Mouse (Mus musculus) intestine, postnatal 0 days (tissue): ENCODE data around the gene Trim71. TPM values are rescaled to one million over a fixed set of nuclear protein-coding genes. Genes with fewer than 3 reads are reported as not detected.

Source experiments
- ATAC-seq: fragments of 200-750 bp; cut with Nextera tagmentation; 2 replicates; pipeline ENCODE4 v1.8.0; 2017; ENCODE audit warnings: mild to moderate bottlenecking, moderate TSS enrichment, moderate library complexity
- H3K27ac ChIP-seq: fragments of 300-500 bp; sonication (generic); 2 replicates; pipeline ENCODE4 v1.5.1; 2014; ENCODE audit warnings: mild to moderate bottlenecking, low read depth, low read length, moderate library complexity
- H3K27me3 ChIP-seq: fragments of 300-500 bp; sonication (generic); replicated peaks from 2 replicates; pipeline ENCODE4 v1.6.1; 2014; ENCODE audit warnings: low read length, mixed read lengths; ENCODE audit not compliant: control insufficient read depth, insufficient read depth
- H3K36me3 ChIP-seq: fragments of 300-500 bp; sonication (generic); 2 replicates; pipeline ENCODE4 v1.6.1; 2014; ENCODE audit warnings: mild to moderate bottlenecking, moderate library complexity; ENCODE audit not compliant: control insufficient read depth, insufficient read depth
- H3K4me1 ChIP-seq: fragments of 300-500 bp; sonication (generic); replicated peaks from 2 replicates; pipeline ENCODE4 v1.6.1; 2014; ENCODE audit warnings: antibody characterized with exemption, low read length, mixed read lengths; ENCODE audit not compliant: control insufficient read depth, insufficient read depth
- H3K4me2 ChIP-seq: fragments of 300-500 bp; sonication (generic); replicated peaks from 2 replicates; pipeline ENCODE4 v1.6.1; 2014; ENCODE audit warnings: low read depth, mild to moderate bottlenecking, moderate library complexity
- H3K4me3 ChIP-seq: fragments of 300-500 bp; sonication (generic); 2 replicates; pipeline ENCODE4 v1.5.1; 2014; ENCODE audit warnings: low read depth, low read length
- H3K9ac ChIP-seq: fragments of 300-500 bp; sonication (generic); 2 replicates; pipeline ENCODE4 v1.6.1; 2014; ENCODE audit warnings: mild to moderate bottlenecking, low read depth, low read length
- H3K9me3 ChIP-seq: fragments of 300-500 bp; sonication (generic); 2 replicates; pipeline ENCODE4 v1.6.1; 2016; ENCODE audit warnings: mixed run types; ENCODE audit not compliant: control insufficient read depth
- CTCF ChIP-seq: sonication (generic); IDR thresholded peaks from 2 replicates; pipeline ENCODE4 v1.5.1; 2016; ENCODE audit warnings: low read depth, mild to moderate bottlenecking, control low read depth, antibody characterized with exemption, moderate library complexity
- WGBS: fragments of 180-500 bp; shearing (Covaris S2); extraction: QIAGEN DNeasy Blood & Tissue Kit; methylation state at CpG from one replicate; pipeline ENCODE4 v1.1.7; 2014; 5-methylcytosine and 5-hydroxymethylcytosine counted together
- polyA plus RNA-seq: library from polyadenylated mRNA; unstranded; fragments of >200 nt; fragmentation: Nextera tagmentation; extraction: Ambion mirVana; gene quantifications from 2 replicates; pipeline ENCODE4 v1.2.1, GENCODE M21; 2015

Gene Trim71
- 1.5 and 2.0 TPM in 2 replicates for polyA plus RNA-seq

DNA sequence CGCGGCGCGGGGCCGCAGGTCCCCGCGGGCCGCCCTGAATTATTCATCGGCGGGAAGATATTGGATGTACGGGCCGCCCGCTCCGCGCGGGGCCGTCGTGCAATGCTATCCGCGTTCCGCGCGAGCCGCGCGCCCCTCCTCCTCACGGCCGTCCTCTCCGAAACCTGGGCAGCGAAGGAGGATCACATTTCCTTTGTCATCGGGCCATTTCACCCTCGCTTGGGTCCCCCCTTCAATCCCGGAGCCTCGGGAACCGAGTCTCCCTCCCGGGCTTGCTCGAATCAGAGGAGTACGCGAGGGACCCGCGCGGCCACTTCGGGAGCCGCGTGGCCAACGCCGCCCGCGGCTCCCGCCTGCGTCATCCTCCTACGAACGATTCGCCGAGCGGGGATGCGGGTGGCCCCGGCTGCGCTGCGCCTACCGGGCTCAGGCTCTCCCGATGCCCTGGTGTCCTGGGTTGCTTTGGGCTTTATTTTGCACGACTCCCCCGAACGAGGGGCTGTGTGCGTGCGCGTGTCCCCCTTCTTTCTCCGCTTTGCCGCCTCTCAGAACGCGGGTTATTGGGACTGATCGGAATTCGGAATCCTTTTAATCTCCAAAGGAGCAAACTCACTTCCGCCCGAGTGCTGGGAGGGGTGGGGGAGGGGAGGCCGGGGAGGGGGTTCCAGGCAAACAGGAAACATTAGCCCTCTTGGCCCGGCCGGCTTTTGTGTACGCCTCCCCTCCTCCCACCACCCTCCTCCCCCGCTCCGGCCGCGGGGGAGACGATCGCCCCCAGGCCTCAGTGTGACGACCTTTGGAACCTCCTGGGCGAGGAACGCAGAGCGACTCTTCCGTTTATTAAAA is at the start of gene Trim71:
Gene Trim71, minus strand, starts transcription at position 609 of the 846 bp plus-strand sequence.
- Histone ChIP-seq H3K4me1 (no peaks in the 10 kb centered on the region), H3K27ac (peak within 1 kb of the TSS; percentile 91), H3K36me3 (no peaks in the 10 kb centered on the region), H3K27me3 (peaks cover 21% of the 10 kb centered on the region), H3K4me2 (peak within 1 kb of the TSS; percentile 92), H3K9me3 (no peaks in the 10 kb centered on the region), H3K4me3 (peak within 1 kb of the TSS; percentile 68), H3K9ac (peak within 1 kb of the TSS; percentile 68)
- ATAC-seq, result peak; percentile 44
- WGBS, result under 1% methylated on average over 89 of the region's 91 CpGs
- TF ChIP-seq CTCF, result no peak

DNA sequence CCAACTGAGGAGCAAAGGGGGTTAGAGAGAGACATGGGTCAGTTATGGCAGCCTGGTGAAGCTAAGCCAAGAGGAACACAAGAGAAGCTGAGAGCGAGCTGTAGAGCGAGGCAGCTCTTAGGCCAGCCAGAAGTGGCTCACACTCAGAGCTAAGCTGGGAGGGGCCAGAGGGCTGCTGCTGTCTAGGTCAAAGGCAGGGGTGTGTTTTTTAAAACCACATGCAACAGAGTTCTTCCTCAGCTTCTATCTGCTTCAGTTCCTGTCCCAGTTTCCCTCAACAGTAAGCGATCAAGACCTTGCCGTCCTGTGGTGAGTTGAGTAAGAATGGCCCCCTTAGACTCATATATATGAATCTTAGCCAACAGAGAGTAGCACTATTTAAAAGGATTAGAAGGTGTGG is 48.9 kb upstream of the Trim71 start:
- no peak overlapping the region for H3K9ac ChIP-seq
- no peak for ATAC-seq
- H3K27me3 ChIP-seq, result no peaks in the 10 kb centered on the region
- no peak overlapping the region for H3K4me2 ChIP-seq
- H3K36me3 ChIP-seq, result peaks cover 77% of the 10 kb centered on the region
- H3K4me1 ChIP-seq, result no peaks in the 10 kb centered on the region
- TF ChIP-seq CTCF, result no peak
- H3K9me3 ChIP-seq, result no peaks in the 10 kb centered on the region
- H3K4me3 ChIP-seq, result no peak overlapping the region
- 91% methylated on average over 4 of the region's 4 CpGs for WGBS
- no peak overlapping the region for H3K27ac ChIP-seq

DNA sequence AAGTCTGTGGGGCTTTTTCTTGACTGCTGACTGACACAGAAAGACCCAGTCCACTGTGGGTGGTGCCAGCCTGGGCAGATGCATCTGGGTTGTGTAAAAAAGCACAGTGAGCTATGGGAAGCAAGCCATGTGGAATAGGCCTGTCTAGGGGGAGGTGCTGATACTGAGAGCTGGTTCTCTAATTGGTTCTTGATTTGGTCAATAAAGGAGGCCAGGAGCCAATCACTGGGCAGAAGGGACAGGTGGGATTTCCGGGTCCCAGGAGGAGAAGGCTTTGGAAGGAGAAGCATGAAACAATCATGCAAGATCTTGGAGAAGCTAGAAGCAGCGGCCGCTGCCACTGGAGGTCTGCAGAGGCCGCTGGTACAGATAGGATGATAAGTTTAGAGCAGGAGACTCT is 48.4 kb upstream of the Trim71 start:
- Histone ChIP-seq H3K9ac (no peak overlapping the region), H3K4me1 (no peaks in the 10 kb centered on the region), H3K36me3 (peaks cover 79% of the 10 kb centered on the region), H3K27ac (no peak overlapping the region), H3K4me3 (no peak overlapping the region), H3K4me2 (no peak overlapping the region), H3K9me3 (no peaks in the 10 kb centered on the region), H3K27me3 (no peaks in the 10 kb centered on the region)
- ATAC-seq, result no peak
- no peak for TF ChIP-seq CTCF
- WGBS, result 81% methylated on average over 4 of the region's 4 CpGs

DNA sequence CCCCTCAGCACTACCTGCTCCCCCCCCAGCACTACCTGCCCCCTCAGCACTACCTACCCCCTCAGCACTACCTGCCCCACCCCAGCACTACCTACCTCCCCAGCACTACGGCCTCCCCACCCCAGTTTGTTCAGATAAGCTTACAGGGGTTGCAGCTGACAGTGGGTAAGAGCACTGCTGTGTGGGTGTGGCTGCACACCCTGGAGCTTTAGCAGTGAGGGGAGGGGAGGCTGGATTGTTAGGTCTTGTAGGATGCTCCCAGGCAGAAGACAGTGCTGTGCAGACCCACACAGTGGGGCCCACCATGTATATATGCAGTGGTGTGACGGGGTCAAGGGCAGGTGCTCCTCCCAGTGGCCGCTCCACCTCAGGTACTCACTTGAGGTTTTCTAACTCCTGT is 46.1 kb upstream of the Trim71 start:
- peaks cover 87% of the 10 kb centered on the region for H3K36me3 ChIP-seq
- no peaks in the 10 kb centered on the region for H3K4me1 ChIP-seq
- H3K27me3 ChIP-seq, result no peaks in the 10 kb centered on the region
- H3K27ac ChIP-seq, result no peak overlapping the region
- no peaks in the 10 kb centered on the region for H3K9me3 ChIP-seq
- H3K4me3 ChIP-seq, result no peak overlapping the region
- WGBS, result 83% methylated on average over 3 of the region's 3 CpGs
- H3K4me2 ChIP-seq, result no peak overlapping the region
- no peak for TF ChIP-seq CTCF
- ATAC-seq, result no peak
- H3K9ac ChIP-seq, result no peak overlapping the region

DNA sequence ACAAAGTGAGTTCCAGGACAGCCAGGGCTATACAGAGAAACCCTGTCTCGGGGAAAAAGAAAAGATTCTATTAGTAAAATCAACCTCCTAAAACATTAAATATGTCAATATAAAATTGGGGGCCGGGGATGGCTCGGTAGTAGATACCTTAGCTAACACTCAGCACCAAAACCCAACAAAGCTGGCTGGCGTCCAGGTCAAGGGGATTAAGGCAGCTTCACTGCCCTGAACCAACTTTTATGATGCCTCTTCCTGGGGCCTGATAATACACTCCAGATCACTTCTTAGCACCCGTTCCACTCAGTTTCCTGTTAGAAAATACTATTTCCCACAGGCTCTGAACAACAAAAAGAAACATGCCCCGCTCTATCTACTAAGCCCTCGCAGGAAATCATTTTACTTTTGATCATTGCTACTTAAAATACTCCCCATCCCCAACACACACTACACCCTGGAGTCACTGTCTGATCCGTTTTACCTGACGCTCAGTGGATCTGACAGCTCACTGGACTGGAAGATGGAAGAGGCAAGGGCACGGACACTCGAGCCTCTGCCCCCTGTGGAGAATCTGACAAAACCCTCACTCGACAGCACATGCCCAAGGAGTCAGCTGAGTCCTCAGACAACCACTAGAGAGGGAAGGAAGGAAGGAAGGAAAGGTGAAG is 39.8 kb upstream of the Trim71 start:
- WGBS, result 83% methylated on average over 12 of the region's 12 CpGs
- Histone ChIP-seq H3K4me3 (no peak overlapping the region), H3K9ac (no peak overlapping the region), H3K27ac (no peak overlapping the region), H3K9me3 (no peaks in the 10 kb centered on the region), H3K4me2 (no peak overlapping the region), H3K4me1 (no peaks in the 10 kb centered on the region), H3K36me3 (peaks cover 60% of the 10 kb centered on the region), H3K27me3 (no peaks in the 10 kb centered on the region)
- no peak for TF ChIP-seq CTCF
- ATAC-seq, result no peak

DNA sequence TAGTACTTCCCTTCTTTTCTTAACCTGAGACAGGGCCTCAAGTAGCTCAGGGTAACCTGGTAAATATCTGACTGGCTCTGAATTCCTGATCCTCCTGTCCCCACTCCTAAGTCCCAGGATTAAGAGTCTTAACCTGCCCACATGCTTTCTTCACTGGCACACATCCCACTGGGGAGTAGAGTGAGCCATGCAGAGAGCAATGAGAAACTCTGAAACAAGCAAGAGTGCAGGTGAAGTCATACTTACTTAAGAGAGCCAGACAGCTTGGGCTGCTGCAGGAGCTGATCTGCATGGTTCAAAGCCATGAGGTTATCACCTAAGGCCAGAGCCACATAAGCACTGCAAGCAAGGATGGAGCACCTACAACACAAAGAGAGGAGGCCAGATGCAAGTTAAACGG is 36.9 kb upstream of the Trim71 start:
- Histone ChIP-seq H3K27ac (no peak overlapping the region), H3K9ac (no peak overlapping the region), H3K36me3 (peaks cover 57% of the 10 kb centered on the region), H3K4me3 (no peak overlapping the region), H3K27me3 (no peaks in the 10 kb centered on the region), H3K4me1 (no peaks in the 10 kb centered on the region), H3K9me3 (no peaks in the 10 kb centered on the region), H3K4me2 (no peak overlapping the region)
- 71% methylated on average over 1 of the region's 1 CpGs for WGBS
- no peak for TF ChIP-seq CTCF
- ATAC-seq, result no peak
